Mouse (Mus musculus) CH12.LX (cell line): Measurements from ENCODE around the gene Pole2.

Source experiments
- CHD2 ChIP-seq: IDR thresholded peaks from 2 replicates; pipeline ENCODE4 v1.6.1; 2011; ENCODE audit warnings: low read length, improper control_type of control experiment
- CTCF ChIP-seq, 2 experiments: IDR thresholded peaks in 1 of 2; conservative IDR thresholded peaks in 1 of 2; 2 replicates each; pipeline ENCODE4 v1.5.1; 2011 to 2012; ENCODE audit warnings: low read depth in 2 of 2, low read length in 2 of 2, improper control_type of control experiment in 1 of 2, inconsistent platforms in 1 of 2, mild to moderate bottlenecking in 1 of 2, moderate library complexity in 1 of 2
- ETS1 ChIP-seq: conservative IDR thresholded peaks from 2 replicates; pipeline ENCODE4 v1.6.1; 2012; ENCODE audit warnings: low read depth, mild to moderate bottlenecking, inconsistent platforms, low read length, improper control_type of control experiment, moderate library complexity
- JUN ChIP-seq: IDR thresholded peaks from 2 replicates; pipeline ENCODE4 v1.6.1; 2011; ENCODE audit warnings: low read depth, mild to moderate bottlenecking, low read length, improper control_type of control experiment, moderate library complexity; ENCODE audit not compliant: insufficient read depth
- MAX ChIP-seq: IDR thresholded peaks from 2 replicates; pipeline ENCODE4 v1.6.1; 2011; ENCODE audit warnings: low read length, improper control_type of control experiment
- POLR2A ChIP-seq: IDR thresholded peaks from 2 replicates; pipeline ENCODE4 v1.6.1; 2011; ENCODE audit warnings: low read depth, mild to moderate bottlenecking, improper control_type of control experiment, low read length
- POLR2AphosphoS2 ChIP-seq: IDR thresholded peaks from 2 replicates; pipeline ENCODE4 v1.6.1; 2011; ENCODE audit warnings: low read depth, low read length, improper control_type of control experiment
- RCOR1 ChIP-seq: conservative IDR thresholded peaks from 2 replicates; pipeline ENCODE4 v1.6.1; 2012; ENCODE audit warnings: low read depth, mild to moderate bottlenecking, inconsistent platforms, low read length, improper control_type of control experiment
- SIN3A ChIP-seq: IDR thresholded peaks from 2 replicates; pipeline ENCODE4 v1.6.1; 2012; ENCODE audit warnings: low read length, improper control_type of control experiment, inconsistent platforms
- ZC3H11A ChIP-seq: IDR thresholded peaks from 2 replicates; pipeline ENCODE4 v1.6.1; 2012; ENCODE audit warnings: low read depth, mild to moderate bottlenecking, inconsistent platforms, low read length, improper control_type of control experiment
- ZKSCAN1 ChIP-seq: IDR thresholded peaks from 2 replicates; pipeline ENCODE4 v1.6.1; 2012; ENCODE audit warnings: low read depth, inconsistent platforms, low read length, improper control_type of control experiment, borderline replicate concordance
- ZNF384 ChIP-seq: IDR thresholded peaks from 2 replicates; pipeline ENCODE4 v1.6.1; 2012; ENCODE audit warnings: low read depth, low read length, improper control_type of control experiment, inconsistent platforms

DNA sequence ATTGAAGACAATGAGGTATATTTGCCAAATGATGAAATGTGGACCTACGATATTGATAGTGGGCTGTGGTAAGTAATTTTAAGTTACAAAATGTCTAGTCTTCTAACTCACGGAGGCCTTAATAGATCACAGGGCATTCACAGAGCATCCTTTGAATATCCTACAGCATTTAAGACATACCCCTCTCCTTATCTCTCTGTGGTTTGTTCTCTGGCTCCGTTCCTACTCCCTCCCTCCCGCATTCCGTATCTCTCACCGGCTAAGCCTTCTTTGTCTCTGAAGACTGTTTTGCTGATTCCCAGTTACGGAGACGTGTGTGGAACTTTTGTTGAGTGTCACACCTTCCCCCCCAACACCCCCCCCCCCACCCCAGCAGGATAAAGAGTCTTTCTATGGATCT, 22.8 kb upstream of the Pole2 start:
- TF ChIP-seq POLR2AphosphoS2 (no peak), SIN3A (no peak), CTCF (conservative IDR thresholded peaks at IDR 0.05 in 1 of 2, IDR thresholded peaks at IDR 0.05 in 1 of 2; ENCODE audit: low read depth in 2 of 2, low read length in 2 of 2) (no peak), POLR2A (no peak), ZC3H11A (no peak), ZNF384 (no peak), JUN (no peak), ZKSCAN1 (no peak), RCOR1 (no peak), CHD2 (no peak), MAX (no peak), ETS1 (no peak)
